Mouse (Mus musculus) embryonic stem cell, embryonic (primary cell): Measurements from ENCODE around the gene Med20.

Source experiments
- CTCF ChIA-PET, 4 experiments: fragments of 300-600 bp in 2 of 4; fragments of 350-600 bp in 2 of 4; sonication (Branson Sonifier 250); formaldehyde crosslinking; loops; one replicate each; lab custom pipeline; 2022; ENCODE audit warnings: inconsistent platforms in 2 of 4; lab: Charles Lee
- POLR2A ChIA-PET, 4 experiments: fragments of 300-600 bp in 2 of 4; fragments of 350-600 bp in 2 of 4; sonication (Branson Sonifier 250); formaldehyde crosslinking; loops; one replicate each; lab custom pipeline; 2022; ENCODE audit warnings: antibody characterized with exemption in 4 of 4, inconsistent platforms in 1 of 4; lab: Charles Lee

Gene Med20

GRCm38 (mm10) chr17:47593854-47594182 lies 17.6 kb upstream of the Med20 start:
- ChIA-PET POLR2A (interaction anchor here in 2 of 4 experiments (0.6 to 3.4 kb wide), 10 partner anchors 10 to 106 kb away, joined by 3 to 26 read pairs (median 5); no protein-coding TSS in a partner anchor), CTCF (interaction anchor here in 1 of 4 experiments (2.6 kb wide), 1 partner anchor 83 kb away, joined by 36 read pairs; no protein-coding TSS in a partner anchor)

- POLR2A ChIA-PET = interaction anchor here (0.6 to 7.8 kb wide), 63 partner anchors 8 to 1380 kb away, joined by 3 to 116 read pairs (median 5); partner anchors contain the start of genes Bysl (in 2 of the 4), Ccnd3 (in 2 of the 4), Gm20517 (in 2 of the 4) and Med20 (in 2 of the 4)
- CTCF ChIA-PET = interaction anchor here (0.6 to 4.4 kb wide), 19 partner anchors 8 to 889 kb away, joined by 3 to 44 read pairs (median 4); no protein-coding TSS in a partner anchor
These were observed 17.0 kb upstream of the Med20 start for GRCm38 (mm10) chr17:47594183-47594968.

GRCm38 (mm10) chr17:47594969-47595247 lies 16.5 kb upstream of the Med20 start:
- ChIA-PET CTCF (interaction anchor here (0.6 to 4.4 kb wide), 26 partner anchors 9 to 890 kb away, joined by 3 to 44 read pairs (median 4); partner anchors contain the start of genes Bysl (in 1 of the 4), Gm20517 (in 1 of the 4) and Med20 (in 1 of the 4)), POLR2A (interaction anchor here (0.6 to 7.8 kb wide), 73 partner anchors 8 to 1379 kb away, joined by 3 to 116 read pairs (median 5); partner anchors contain the start of genes Taf8 (in 3 of the 4), Bysl (in 2 of the 4), Ccnd3 (in 2 of the 4) and Gm20517 (in 2 of the 4))

GRCm38 (mm10) chr17:47595248-47596161 lies 15.9 kb upstream of the Med20 start:
- CTCF ChIA-PET = interaction anchor here (0.6 to 4.4 kb wide), 33 partner anchors 10 to 699 kb away, joined by 3 to 44 read pairs (median 4); partner anchors contain the start of genes Bysl (in 2 of the 4), Gm20517 (in 2 of the 4), Med20 (in 2 of the 4) and Taf8 (in 1 of the 4)

GRCm38 (mm10) chr17:47596162-47596838 lies 15.1 kb upstream of the Med20 start:
- CTCF ChIA-PET = interaction anchor here (0.7 to 4.4 kb wide), 23 partner anchors 9 to 699 kb away, joined by 3 to 44 read pairs (median 4); partner anchors contain the start of genes Bysl (in 2 of the 4), Gm20517 (in 2 of the 4), Med20 (in 2 of the 4) and Taf8 (in 1 of the 4)

More at GRCm38 (mm10) chr17:47595248-47596161, 15.9 kb upstream of the Med20 start:
- POLR2A ChIA-PET = interaction anchor here (0.6 to 7.8 kb wide), 106 partner anchors 9 to 1379 kb away, joined by 3 to 116 read pairs (median 5); partner anchors contain the start of genes Taf8 (in 3 of the 4), Bysl (in 2 of the 4), Ccnd3 (in 2 of the 4) and Gm20517 (in 2 of the 4)

GRCm38 (mm10) chr17:47596839-47597164 lies 14.6 kb upstream of the Med20 start:
- CTCF ChIA-PET = interaction anchor here in 3 of 4 experiments (0.8 to 4.4 kb wide), 9 partner anchors 10 to 504 kb away, joined by 3 to 44 read pairs (median 4); partner anchors contain the start of genes Bysl (in 1 of the 3), Gm20517 (in 1 of the 3) and Med20 (in 1 of the 3)
- POLR2A ChIA-PET = interaction anchor here (0.6 to 7.8 kb wide), 29 partner anchors 9 to 518 kb away, joined by 3 to 116 read pairs (median 7); partner anchors contain the start of genes Ccnd3 (in 2 of the 4) and Usp49 (in 1 of the 4)

More at GRCm38 (mm10) chr17:47596162-47596838, 15.1 kb upstream of the Med20 start:
- POLR2A ChIA-PET = interaction anchor here (0.6 to 7.8 kb wide), 75 partner anchors 8 to 814 kb away, joined by 3 to 116 read pairs (median 5); partner anchors contain the start of genes Bysl (in 2 of the 4), Ccnd3 (in 2 of the 4), Gm20517 (in 2 of the 4) and Med20 (in 2 of the 4)

- CTCF ChIA-PET = interaction anchor here in 3 of 4 experiments (0.6 to 4.4 kb wide), 15 partner anchors 11 to 361 kb away, joined by 3 to 44 read pairs (median 4); no protein-coding TSS in a partner anchor
- POLR2A ChIA-PET = interaction anchor here (0.6 to 7.8 kb wide), 25 partner anchors 10 to 1403 kb away, joined by 3 to 116 read pairs (median 9); partner anchors contain the start of genes Ccnd3 (in 1 of the 4) and Taf8 (in 1 of the 4)
These were observed 14.1 kb upstream of the Med20 start for GRCm38 (mm10) chr17:47597261-47597660.

- CTCF ChIA-PET = interaction anchor here (0.5 to 4.4 kb wide), 56 partner anchors 8 to 715 kb away, joined by 3 to 44 read pairs (median 3); partner anchors contain the start of genes Bysl (in 1 of the 4), Ccnd3 (in 1 of the 4), Gm20517 (in 1 of the 4) and Med20 (in 1 of the 4)
- POLR2A ChIA-PET = interaction anchor here (0.6 to 7.8 kb wide), 52 partner anchors 8 to 1402 kb away, joined by 3 to 116 read pairs (median 4); partner anchors contain the start of genes Ccnd3 (in 2 of the 4), Taf8 (in 2 of the 4), Bysl (in 1 of the 4) and Gm20517 (in 1 of the 4)
These were observed 13.4 kb upstream of the Med20 start for GRCm38 (mm10) chr17:47597838-47598579.

GRCm38 (mm10) chr17:47598580-47599304 lies 12.6 kb upstream of the Med20 start:
- POLR2A ChIA-PET = interaction anchor here (0.6 to 7.8 kb wide), 53 partner anchors 8 to 665 kb away, joined by 3 to 116 read pairs (median 4); partner anchors contain the start of genes Bysl (in 2 of the 4), Ccnd3 (in 2 of the 4), Gm20517 (in 2 of the 4) and Med20 (in 2 of the 4)
- CTCF ChIA-PET = interaction anchor here (0.5 to 4.4 kb wide), 53 partner anchors 7 to 1227 kb away, joined by 3 to 44 read pairs (median 4); partner anchors contain the start of genes Bysl (in 1 of the 4), Ccnd3 (in 1 of the 4), Gm20517 (in 1 of the 4) and Med20 (in 1 of the 4)

GRCm38 (mm10) chr17:47599511-47600297 lies 11.7 kb upstream of the Med20 start:
- ChIA-PET POLR2A (interaction anchor here (0.6 to 7.8 kb wide), 40 partner anchors 8 to 825 kb away, joined by 3 to 116 read pairs (median 5); partner anchors contain the start of genes Bysl (in 2 of the 4), Gm20517 (in 2 of the 4), Med20 (in 2 of the 4) and Taf8 (in 2 of the 4)), CTCF (interaction anchor here (0.5 to 3.1 kb wide), 6 partner anchors 81 to 1228 kb away, joined by 3 to 17 read pairs (median 6); no protein-coding TSS in a partner anchor)

GRCm38 (mm10) chr17:47600601-47601388 lies 10.6 kb upstream of the Med20 start:
- CTCF ChIA-PET = interaction anchor here in 3 of 4 experiments (0.7 to 3.1 kb wide), 5 partner anchors 89 to 241 kb away, joined by 3 to 17 read pairs (median 6); no protein-coding TSS in a partner anchor
- POLR2A ChIA-PET = interaction anchor here (0.5 to 7.8 kb wide), 31 partner anchors 9 to 269 kb away, joined by 3 to 116 read pairs (median 5); partner anchors contain the start of genes Taf8 (in 2 of the 4), Bysl (in 1 of the 4), Ccnd3 (in 1 of the 4) and Gm20517 (in 1 of the 4)

- ChIA-PET POLR2A (interaction anchor here (0.5 to 7.8 kb wide), 22 partner anchors 8 to 270 kb away, joined by 3 to 116 read pairs (median 5); partner anchors contain the start of genes Bysl (in 2 of the 4), Gm20517 (in 2 of the 4), Med20 (in 2 of the 4) and Ccnd3 (in 1 of the 4)), CTCF (interaction anchor here in 2 of 4 experiments (0.7 to 2.0 kb wide), 5 partner anchors 10 to 241 kb away, joined by 3 to 7 read pairs (median 5); partner anchors contain the start of genes Bysl (in 1 of the 2), Gm20517 (in 1 of the 2) and Med20 (in 1 of the 2))
These were observed 10.0 kb upstream of the Med20 start for GRCm38 (mm10) chr17:47601389-47601755.
